Mouse (Mus musculus) hindbrain, embryonic 11.5 days (tissue): ENCODE data around the gene Grk6. TPM values are rescaled to one million over a fixed set of nuclear protein-coding genes. Genes with fewer than 3 reads are reported as not detected.

Experiments used
- ATAC-seq: fragments of 200-750 bp; cut with Nextera tagmentation; 2 replicates; pipeline ENCODE4 v1.8.0; 2017; ENCODE audit warnings: mild to moderate bottlenecking, moderate TSS enrichment, moderate library complexity; ENCODE audit not compliant: low FRiP score
- DNase-seq: peaks from one replicate; pipeline ENCODE4 v3.0.0-alpha.2; 2015; ENCODE audit warnings: low spot score
- H3K27ac ChIP-seq: fragments of 300-500 bp; sonication (generic); 2 replicates; pipeline ENCODE4 v1.5.1; 2014; ENCODE audit warnings: mild to moderate bottlenecking, low read depth, low read length
- H3K27me3 ChIP-seq: fragments of 300-500 bp; sonication (generic); 2 replicates; pipeline ENCODE4 v1.6.1; 2014; ENCODE audit warnings: mild to moderate bottlenecking, low read length, moderate library complexity, mixed read lengths; ENCODE audit not compliant: control insufficient read depth, insufficient read depth
- H3K36me3 ChIP-seq: fragments of 300-500 bp; sonication (generic); 2 replicates; pipeline ENCODE4 v1.6.1; 2014; ENCODE audit warnings: mild to moderate bottlenecking, low read length, moderate library complexity, mixed read lengths; ENCODE audit not compliant: control insufficient read depth, insufficient read depth
- H3K4me1 ChIP-seq: fragments of 300-500 bp; sonication (generic); replicated peaks from 2 replicates; pipeline ENCODE4 v1.6.1; 2014; ENCODE audit warnings: low read length, mixed read lengths; ENCODE audit not compliant: control insufficient read depth, insufficient read depth
- H3K4me2 ChIP-seq: fragments of 300-500 bp; sonication (generic); replicated peaks from 2 replicates; pipeline ENCODE4 v1.6.1; 2014; ENCODE audit warnings: mild to moderate bottlenecking, low read depth, low read length
- H3K4me3 ChIP-seq: fragments of 300-500 bp; sonication (generic); 2 replicates; pipeline ENCODE4 v1.5.1; 2014; ENCODE audit warnings: low read depth, low read length
- H3K9ac ChIP-seq: fragments of 300-500 bp; sonication (generic); 2 replicates; pipeline ENCODE4 v1.6.1; 2014; ENCODE audit warnings: low read depth, low read length
- H3K9me3 ChIP-seq: fragments of 300-500 bp; sonication (generic); 2 replicates; pipeline ENCODE4 v1.6.1; 2016; ENCODE audit warnings: low read length; ENCODE audit not compliant: control insufficient read depth
- WGBS: fragments of 180-500 bp; shearing (Covaris S2); extraction: QIAGEN DNeasy Blood & Tissue Kit; methylation state at CpG from one replicate; pipeline ENCODE4 v1.1.7; 2014; 5-methylcytosine and 5-hydroxymethylcytosine counted together
- polyA plus RNA-seq: library from polyadenylated mRNA; unstranded; fragments of >200 nt; fragmentation: Nextera tagmentation; extraction: Ambion mirVana; gene quantifications from 2 replicates; pipeline ENCODE4 v1.2.1, GENCODE M21; 2014

The Grk6 gene
- polyA plus RNA-seq, 1 experiment from 2014 or later, result 37.6 TPM

- Histone ChIP-seq H3K4me3 (0 out of 2 replicates have a peak overlapping the region, but pooled peaks have one; percentile 6), H3K36me3 (0 out of 2 replicates have a peak, but pooled peaks cover 1% of the 10 kb centered on the region), H3K27ac (peak overlapping the region; percentile 96; the same call in 1 of the 2 replicates), H3K9me3 (no peaks in the 10 kb centered on the region), H3K4me1 (peaks cover 30% of the 10 kb centered on the region), H3K27me3 (peaks cover 2% of the 10 kb centered on the region; the same call in 1 of the 2 replicates), H3K4me2 (peak overlapping the region; percentile 91; the same call in 1 of the 2 replicates), H3K9ac (peak overlapping the region; percentile 80)
- no peak for ATAC-seq
- DNase-seq, result no peak
- WGBS, result 70% methylated on average over 5 of the region's 5 CpGs
Observed at GRCm38 (mm10) chr13:55465830-55466440, 21.1 kb downstream of the Grk6 start.

- Histone ChIP-seq H3K36me3 (no peaks in the 10 kb centered on the region), H3K9ac (peak overlapping the region; percentile 1; the same call in 1 of the 2 replicates), H3K27me3 (peaks cover 2% of the 10 kb centered on the region; the same call in 1 of the 2 replicates), H3K27ac (no peak overlapping the region), H3K4me3 (no peak overlapping the region), H3K4me2 (no peak overlapping the region), H3K4me1 (peaks cover 38% of the 10 kb centered on the region), H3K9me3 (no peaks in the 10 kb centered on the region)
- peak; percentile 52 for DNase-seq
- ATAC-seq, result no peak
- WGBS, result 45% methylated on average over 13 of the region's 13 CpGs
Observed at GRCm38 (mm10) chr13:55468851-55469560, 24.1 kb downstream of the Grk6 start.

DNA sequence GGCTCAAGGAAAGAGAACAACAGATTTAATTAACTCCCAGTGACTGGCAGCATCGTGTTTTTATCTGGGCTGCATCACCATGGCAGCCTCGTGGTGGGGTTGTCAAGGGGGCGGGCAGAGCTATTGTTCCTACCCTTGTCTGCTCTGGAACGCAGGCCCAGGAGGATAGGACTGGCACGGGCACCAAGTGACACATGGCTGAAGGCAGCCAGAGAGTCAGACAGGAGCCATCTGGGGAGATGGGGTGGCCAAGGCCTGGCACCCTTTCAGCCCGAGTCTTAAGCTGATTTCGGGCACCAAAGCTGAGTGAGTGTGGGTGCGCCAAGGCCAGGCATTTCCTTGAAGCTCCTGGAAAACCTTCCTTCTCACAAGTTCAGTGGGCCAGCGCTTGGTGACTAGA is 25.5 kb downstream of the Grk6 start:
- DNase-seq (peak; percentile 43), ATAC-seq (no peak)
- Histone ChIP-seq H3K27me3 (peaks cover 2% of the 10 kb centered on the region; the same call in 1 of the 2 replicates), H3K27ac (no peak overlapping the region), H3K4me1 (peaks cover 44% of the 10 kb centered on the region), H3K9ac (no peak overlapping the region; the same call in 1 of the 2 replicates), H3K4me3 (no peak overlapping the region), H3K36me3 (0 out of 2 replicates have a peak, but pooled peaks cover 4% of the 10 kb centered on the region), H3K4me2 (no peak overlapping the region), H3K9me3 (no peaks in the 10 kb centered on the region)
- 55% methylated on average over 9 of the region's 9 CpGs for WGBS

DNA sequence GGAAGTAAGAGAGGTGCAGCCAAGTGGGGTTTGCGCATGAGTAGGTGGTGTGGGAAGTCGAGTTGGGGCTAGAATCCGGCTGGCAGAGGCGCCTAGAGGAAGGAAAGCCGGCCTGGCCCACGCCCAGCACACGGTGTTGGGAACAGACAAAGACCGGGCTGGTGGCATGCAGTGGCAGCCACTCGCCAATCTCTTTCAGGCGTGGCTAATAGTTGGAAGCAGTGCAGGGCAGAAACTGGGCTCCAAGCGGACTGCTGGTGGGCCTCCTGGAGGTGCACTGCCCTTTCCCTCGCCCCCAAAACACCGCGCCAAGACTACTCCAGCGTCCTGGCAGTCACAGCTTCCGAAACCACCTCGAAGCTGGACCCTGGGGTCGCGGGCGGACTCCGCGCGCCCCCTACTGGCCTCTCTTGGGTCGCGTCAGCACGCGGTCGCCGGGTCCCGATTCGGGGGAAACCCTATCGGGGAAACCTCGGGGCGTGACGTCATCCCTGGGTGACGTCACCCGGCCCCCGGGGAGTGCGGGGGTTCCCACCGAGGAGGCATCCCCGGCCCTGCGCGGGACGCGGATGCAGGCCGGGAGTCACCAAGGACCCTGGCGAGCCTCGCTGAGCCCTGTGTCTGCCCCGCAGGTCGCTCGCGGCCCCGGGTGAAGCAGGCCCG is 26.4 kb downstream of the Grk6 start:
- H3K9ac ChIP-seq, result peak overlapping the region; percentile 83
- ATAC-seq, result peak; percentile 65
- peaks cover 3% of the 10 kb centered on the region; the same call in 1 of the 2 replicates for H3K27me3 ChIP-seq
- peaks cover 9% of the 10 kb centered on the region for H3K36me3 ChIP-seq
- no peaks in the 10 kb centered on the region for H3K9me3 ChIP-seq
- H3K4me1 ChIP-seq, result peaks cover 42% of the 10 kb centered on the region
- WGBS, result 1% methylated on average over 52 of the region's 54 CpGs
- peak; percentile 97 for DNase-seq
- peak overlapping the region; percentile 49 for H3K4me3 ChIP-seq
- H3K4me2 ChIP-seq, result peak overlapping the region; percentile 99
- peak overlapping the region; percentile 89 for H3K27ac ChIP-seq

- Histone ChIP-seq H3K4me2 (peak overlapping the region; percentile 99), H3K4me1 (peaks cover 42% of the 10 kb centered on the region), H3K36me3 (peaks cover 10% of the 10 kb centered on the region), H3K9me3 (no peaks in the 10 kb centered on the region), H3K27me3 (peaks cover 4% of the 10 kb centered on the region; the same call in 1 of the 2 replicates), H3K4me3 (peak overlapping the region; percentile 49), H3K9ac (peak overlapping the region; percentile 83), H3K27ac (peak overlapping the region; percentile 89)
- ATAC-seq, result peak; percentile 53
- WGBS, result 0% methylated on average over 28 of the region's 31 CpGs
- no peak for DNase-seq
Observed at GRCm38 (mm10) chr13:55471819-55472131, 26.9 kb downstream of the Grk6 start.

DNA sequence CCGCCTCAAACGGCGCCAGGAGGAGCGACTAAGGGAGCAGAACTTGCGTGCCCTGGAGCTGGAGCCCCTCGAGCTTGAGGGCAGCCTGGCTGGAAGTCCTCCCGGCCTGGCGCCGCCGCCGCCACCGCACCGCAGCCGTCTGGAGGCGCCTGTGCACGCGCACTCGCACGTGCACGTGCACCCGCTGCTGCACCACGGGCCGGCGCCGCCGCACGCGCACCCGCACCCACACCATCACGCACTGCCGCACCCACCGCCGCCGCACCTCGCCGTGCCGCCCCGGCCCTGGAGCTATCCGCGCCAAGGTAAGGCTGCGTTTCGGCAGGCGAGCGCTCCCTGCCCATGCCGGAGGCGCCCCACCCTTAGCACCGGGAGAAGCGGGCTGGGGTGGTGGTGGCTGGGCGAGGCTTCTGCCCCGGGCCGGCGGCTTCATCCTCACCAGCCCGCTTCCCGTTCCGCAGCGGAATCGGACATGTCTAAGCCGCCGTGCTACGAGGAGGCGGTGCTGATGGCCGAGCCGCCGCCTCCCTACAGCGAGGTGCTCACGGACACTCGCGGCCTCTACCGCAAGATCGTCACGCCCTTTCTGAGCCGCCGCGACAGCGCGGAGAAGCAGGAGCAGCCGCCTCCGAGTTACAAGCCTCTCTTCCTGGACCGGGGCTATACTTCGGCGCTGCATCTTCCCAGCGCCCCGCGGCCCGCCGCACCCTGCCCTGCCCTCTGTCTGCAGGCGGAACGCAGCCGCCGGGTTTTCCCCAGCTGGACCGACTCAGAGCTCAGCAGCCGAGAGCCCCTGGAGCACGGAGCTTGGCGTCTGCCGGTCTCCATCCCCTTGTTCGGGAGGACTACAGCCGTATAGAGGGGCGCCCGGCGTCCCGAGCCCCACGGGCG is 27.5 kb downstream of the Grk6 start:
- Histone ChIP-seq H3K4me1 (peaks cover 42% of the 10 kb centered on the region), H3K4me2 (peak overlapping the region; percentile 99), H3K27me3 (0 out of 2 replicates have a peak, but pooled peaks cover 3% of the 10 kb centered on the region), H3K9me3 (no peaks in the 10 kb centered on the region), H3K36me3 (peaks cover 13% of the 10 kb centered on the region), H3K27ac (peak overlapping the region; percentile 89), H3K9ac (peak overlapping the region; percentile 83), H3K4me3 (peak overlapping the region; percentile 49)
- DNase-seq (peak; percentile 82), ATAC-seq (peak; percentile 48)
- under 1% methylated on average over 82 of the region's 103 CpGs for WGBS

GRCm38 (mm10) chr13:55473076-55473831 is 28.4 kb downstream of the Grk6 start:
- 18% methylated on average over 18 of the region's 18 CpGs for WGBS
- Histone ChIP-seq H3K4me3 (peak overlapping the region; percentile 49), H3K9me3 (no peaks in the 10 kb centered on the region), H3K4me2 (peak overlapping the region; percentile 99), H3K36me3 (peaks cover 13% of the 10 kb centered on the region), H3K4me1 (peaks cover 42% of the 10 kb centered on the region), H3K27me3 (0 out of 2 replicates have a peak, but pooled peaks cover 3% of the 10 kb centered on the region), H3K9ac (peak overlapping the region; percentile 83), H3K27ac (peak overlapping the region; percentile 89)
- ATAC-seq, result no peak
- DNase-seq, result peak; percentile 67
